Mouse (Mus musculus): ENCODE measurements around the gene Ddc.
A peak's percentile ranks its signal among the peaks of the same experiment; 100 is the strongest.

The Ddc gene

GRCm38 (mm10) chr11:11876366-11876765 lies 21.6 kb downstream of the Ddc start:
- DNase-seq (ENCODE audit: low spot score in 2 of 2): no peak

GRCm38 (mm10) chr11:11875230-11875629 lies 22.7 kb downstream of the Ddc start:
- no peak for DNase-seq (ENCODE audit: low spot score in 2 of 2)

- DNase-seq (ENCODE audit: low spot score in 2 of 2): no peak
Measured at GRCm38 (mm10) chr11:11873023-11873908, 24.7 kb downstream of the Ddc start.

GRCm38 (mm10) chr11:11872140-11872795 lies 25.7 kb downstream of the Ddc start:
- no peak for DNase-seq (ENCODE audit: low spot score in 2 of 2)

- no peak for DNase-seq (ENCODE audit: low spot score in 2 of 2)
Measured at GRCm38 (mm10) chr11:11871197-11871813, 26.6 kb downstream of the Ddc start.

GRCm38 (mm10) chr11:11867971-11868481 lies 29.9 kb downstream of the Ddc start:
- DNase-seq (ENCODE audit: low spot score in 2 of 2): peak in 1 of 2 experiments; percentile 11

GRCm38 (mm10) chr11:11866696-11867095 lies 31.2 kb downstream of the Ddc start:
- no peak for DNase-seq (ENCODE audit: low spot score in 2 of 2)

GRCm38 (mm10) chr11:11865128-11865527 lies 32.8 kb downstream of the Ddc start:
- no peak for DNase-seq (ENCODE audit: low spot score in 2 of 2)

GRCm38 (mm10) chr11:11864446-11865101 lies 33.4 kb downstream of the Ddc start:
- no peak for DNase-seq (ENCODE audit: low spot score in 2 of 2)

- no peak for DNase-seq (ENCODE audit: low spot score in 2 of 2)
Measured at GRCm38 (mm10) chr11:11862502-11862901, 35.4 kb downstream of the Ddc start.

- DNase-seq (ENCODE audit: low spot score in 2 of 2): no peak
Measured at GRCm38 (mm10) chr11:11856959-11857358, 41.0 kb downstream of the Ddc start.

GRCm38 (mm10) chr11:11855685-11856131 lies 42.2 kb downstream of the Ddc start:
- DNase-seq (ENCODE audit: low spot score in 2 of 2): no peak

- no peak for DNase-seq (ENCODE audit: low spot score in 2 of 2)
Measured at GRCm38 (mm10) chr11:11855061-11855672, 42.8 kb downstream of the Ddc start.

- no peak for DNase-seq (ENCODE audit: low spot score in 2 of 2)
Measured at GRCm38 (mm10) chr11:11853731-11854461, 44.0 kb downstream of the Ddc start.

- DNase-seq (ENCODE audit: low spot score in 2 of 2): no peak
Measured at GRCm38 (mm10) chr11:11851957-11852505, 45.9 kb downstream of the Ddc start.

GRCm38 (mm10) chr11:11850476-11851267 lies 47.3 kb downstream of the Ddc start:
- DNase-seq (ENCODE audit: low spot score in 2 of 2): no peak

GRCm38 (mm10) chr11:11849513-11850311 lies 48.2 kb downstream of the Ddc start:
- DNase-seq (ENCODE audit: low spot score in 2 of 2): no peak

- no peak for DNase-seq (ENCODE audit: low spot score in 2 of 2)
Measured at GRCm38 (mm10) chr11:11848467-11848866, 49.5 kb downstream of the Ddc start.

- DNase-seq (ENCODE audit: low spot score in 2 of 2): no peak
Measured at GRCm38 (mm10) chr11:11845044-11845443, 52.9 kb downstream of the Ddc start.
